Mouse (Mus musculus) midbrain, embryonic 14.5 days (tissue): ENCODE results near the gene Lama5. TPM values are rescaled to one million over a fixed set of nuclear protein-coding genes. Genes with fewer than 3 reads are reported as not detected.

ENCODE experiments used
- ATAC-seq: fragments of 200-750 bp; cut with Nextera tagmentation; 2 replicates; pipeline ENCODE4 v1.8.0; 2017; ENCODE audit warnings: moderate number of reproducible peaks, moderate library complexity; ENCODE audit not compliant: low FRiP score, low TSS enrichment
- DNase-seq: peaks from one replicate; pipeline ENCODE4 v3.0.0-alpha.2; 2015
- H3K27ac ChIP-seq: fragments of 300-500 bp; sonication (generic); replicated peaks from 2 replicates; pipeline ENCODE4 v1.5.1; 2014; ENCODE audit warnings: mild to moderate bottlenecking, low read depth, low read length, moderate library complexity
- H3K27me3 ChIP-seq: fragments of 300-500 bp; sonication (generic); 2 replicates; pipeline ENCODE4 v1.6.1; 2014; ENCODE audit warnings: low read length, control low read depth, mixed read lengths; ENCODE audit not compliant: control insufficient read depth, insufficient read depth
- H3K36me3 ChIP-seq: fragments of 300-500 bp; sonication (generic); 2 replicates; pipeline ENCODE4 v1.6.1; 2014; ENCODE audit warnings: low read length, control low read depth; ENCODE audit not compliant: control insufficient read depth, insufficient read depth
- H3K4me1 ChIP-seq: fragments of 300-500 bp; sonication (generic); 2 replicates; pipeline ENCODE4 v1.6.1; 2014; ENCODE audit warnings: mild to moderate bottlenecking, antibody characterized with exemption, low read length, control low read depth; ENCODE audit not compliant: control insufficient read depth, insufficient read depth
- H3K4me2 ChIP-seq: fragments of 300-500 bp; sonication (generic); 2 replicates; pipeline ENCODE4 v1.6.1; 2014; ENCODE audit warnings: mild to moderate bottlenecking, low read length, moderate library complexity
- H3K4me3 ChIP-seq: fragments of 300-500 bp; sonication (generic); replicated peaks from 2 replicates; pipeline ENCODE4 v1.5.1; 2014; ENCODE audit warnings: low read depth, low read length
- H3K9ac ChIP-seq: fragments of 300-500 bp; sonication (generic); replicated peaks from 2 replicates; pipeline ENCODE4 v1.6.1; 2014; ENCODE audit warnings: mild to moderate bottlenecking, low read length, moderate library complexity
- H3K9me3 ChIP-seq: fragments of 300-500 bp; sonication (generic); 2 replicates; pipeline ENCODE4 v1.6.1; 2016; ENCODE audit warnings: low read length, control low read depth, mixed read lengths; ENCODE audit not compliant: control insufficient read depth
- WGBS: fragments of 180-500 bp; shearing (Covaris S2); extraction: QIAGEN DNeasy Blood & Tissue Kit; methylation state at CpG from one replicate; pipeline ENCODE4 v1.1.7; 2014; 5-methylcytosine and 5-hydroxymethylcytosine counted together
- microRNA-seq: library from miRNA; unstranded; fragments of <30 nt; microRNA quantifications from one replicate; pipeline ENCODE4, GENCODE M21; 2016
- polyA plus RNA-seq: library from polyadenylated mRNA; unstranded; fragments of >200 nt; fragmentation: Nextera tagmentation; extraction: Ambion mirVana; gene quantifications from 2 replicates; pipeline ENCODE4 v1.2.1, GENCODE M21; 2014

Lama5 gene
- polyA plus RNA-seq, 1 experiment from 2014 or later: 1.8 TPM

- Histone ChIP-seq H3K27ac (no peak overlapping the region), H3K4me1 (no peaks in the 10 kb centered on the region), H3K4me3 (no peak overlapping the region), H3K9ac (no peak overlapping the region), H3K4me2 (no peak overlapping the region), H3K36me3 (peaks cover 27% of the 10 kb centered on the region), H3K27me3 (no peaks in the 10 kb centered on the region), H3K9me3 (no peaks in the 10 kb centered on the region)
- 86% methylated on average over 5 of the region's 5 CpGs for WGBS
- ATAC-seq: no peak
- no peak for DNase-seq
These were observed 90.2 kb downstream of the Lama5 start for GRCm38 (mm10) chr2:180135414-180135813.

DNA sequence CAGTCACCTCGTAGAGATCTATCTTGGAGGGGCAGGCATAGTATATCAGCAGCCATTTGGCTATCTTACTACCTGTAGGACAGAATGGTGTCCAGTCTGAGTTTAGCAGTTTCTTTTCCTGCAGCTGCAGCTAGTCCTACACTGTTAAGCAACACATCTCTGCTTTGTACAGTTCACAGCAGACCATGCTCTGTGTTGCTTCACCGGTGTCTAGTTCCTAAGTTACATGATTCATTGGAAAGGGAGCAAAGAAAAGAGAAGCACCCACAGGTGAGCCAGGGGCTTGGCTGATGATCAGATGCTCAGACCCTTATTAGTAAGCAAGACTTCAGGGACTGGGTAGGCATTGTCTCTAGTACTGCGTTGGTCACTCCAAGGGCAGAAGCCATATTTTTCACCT, 91.7 kb downstream of the Lama5 start:
- Histone ChIP-seq H3K27ac (no peak overlapping the region), H3K27me3 (no peaks in the 10 kb centered on the region), H3K4me1 (no peaks in the 10 kb centered on the region), H3K4me3 (no peak overlapping the region), H3K9me3 (no peaks in the 10 kb centered on the region), H3K4me2 (no peak overlapping the region), H3K36me3 (peaks cover 17% of the 10 kb centered on the region), H3K9ac (no peak overlapping the region)
- WGBS: 89% methylated on average over 3 of the region's 3 CpGs
- ATAC-seq (no peak), DNase-seq (no peak)

- 96% methylated on average over 4 of the region's 4 CpGs for WGBS
- Histone ChIP-seq H3K27me3 (no peaks in the 10 kb centered on the region), H3K9me3 (no peaks in the 10 kb centered on the region), H3K4me1 (no peaks in the 10 kb centered on the region), H3K36me3 (peaks cover 11% of the 10 kb centered on the region), H3K4me2 (no peak overlapping the region), H3K27ac (no peak overlapping the region), H3K4me3 (no peak overlapping the region), H3K9ac (no peak overlapping the region)
- DNase-seq (no peak), ATAC-seq (no peak)
These were observed 92.4 kb downstream of the Lama5 start for GRCm38 (mm10) chr2:180133231-180133630.

GRCm38 (mm10) chr2:180127675-180128074, 98.0 kb downstream of the Lama5 start:
- 75% methylated on average over 1 of the region's 1 CpGs for WGBS
- no peak for ATAC-seq
- H3K9ac ChIP-seq: no peak overlapping the region
- no peaks in the 10 kb centered on the region for H3K9me3 ChIP-seq
- DNase-seq: no peak
- no peak overlapping the region for H3K4me3 ChIP-seq
- peaks cover 9% of the 10 kb centered on the region; the same call in 1 of the 2 replicates for H3K4me1 ChIP-seq
- no peak overlapping the region for H3K27ac ChIP-seq
- H3K27me3 ChIP-seq: no peaks in the 10 kb centered on the region
- 0 out of 2 replicates have a peak, but pooled peaks cover 4% of the 10 kb centered on the region for H3K36me3 ChIP-seq
- H3K4me2 ChIP-seq: no peak overlapping the region

Small RNA genes lying within 50 kb of the gene (microRNA-seq; reads per million reads assigned to microRNA genes)
- gene Mir3091: 0.59 reads per million
- gene Mir7005: not detected

Other genes starting within 250 kb of the Lama5 start
- 5.4 and 5.9 TPM in 2 replicates for gene Taf4, start 249.2 kb downstream of the Lama5 start, polyA plus RNA-seq
- 21.2 and 35.9 TPM in 2 replicates for gene Lsm14b, start 200.9 kb downstream of the Lama5 start, polyA plus RNA-seq
- gene Psma7, start 183.4 kb downstream of the Lama5 start, polyA plus RNA-seq: 579 and 610 TPM in 2 replicates
- gene Ss18l1, start 183.3 kb downstream of the Lama5 start, polyA plus RNA-seq: 61.4 and 62.7 TPM in 2 replicates
- gene Mtg2, start 155.3 kb downstream of the Lama5 start, polyA plus RNA-seq: 32.2 and 35.4 TPM in 2 replicates
- gene Hrh3, start 121.4 kb downstream of the Lama5 start, polyA plus RNA-seq: 2.7 and 3.8 TPM in 2 replicates
- gene Osbpl2, start 106.6 kb downstream of the Lama5 start, polyA plus RNA-seq: 67.2 and 76.6 TPM in 2 replicates
- gene Adrm1, start 54.4 kb downstream of the Lama5 start, polyA plus RNA-seq: 158 and 179 TPM in 2 replicates
- 409 and 512 TPM in 2 replicates for gene Rps21, start 31.5 kb upstream of the Lama5 start, polyA plus RNA-seq
- gene Cables2, start 47.6 kb upstream of the Lama5 start, polyA plus RNA-seq: 32.0 and 37.5 TPM in 2 replicates
- gene Rbbp8nl, start 64.0 kb upstream of the Lama5 start, polyA plus RNA-seq: not detected in 2 replicates
- not detected in 2 replicates for gene Gata5, start 108.8 kb upstream of the Lama5 start, polyA plus RNA-seq
- gene Slco4a1, start 230.4 kb upstream of the Lama5 start, polyA plus RNA-seq: 1.0 and 1.1 TPM in 2 replicates